Mouse (Mus musculus): ENCODE results near the gene Paxx. TPM values are rescaled to one million over a fixed set of nuclear protein-coding genes. Genes with fewer than 3 reads are reported as not detected.

The Paxx gene
- polyA plus RNA-seq, 1 experiment from 2014 or later = 83.3 TPM

DNA sequence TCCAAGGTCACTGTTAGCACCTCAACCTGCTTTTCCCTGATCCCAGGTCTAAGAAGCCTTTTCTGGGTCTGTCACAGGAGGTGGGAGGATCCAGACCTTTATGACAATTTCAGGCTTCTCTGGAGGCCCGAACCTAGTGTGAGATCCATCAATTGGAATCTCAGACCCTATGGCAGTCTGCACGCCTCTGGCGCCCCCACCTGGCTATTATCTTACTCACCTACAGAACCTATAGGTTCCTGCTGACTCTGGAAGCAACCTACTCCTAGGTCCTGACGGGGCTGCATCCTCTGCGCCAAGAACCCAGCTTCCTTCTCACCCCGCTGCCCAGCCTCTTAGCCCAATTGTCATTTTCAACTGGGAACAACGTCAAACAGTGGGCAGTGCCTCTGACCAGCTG, 22.1 kb upstream of the Paxx start:
- DNase-seq (ENCODE audit: low spot score) = peak; percentile 81

DNA sequence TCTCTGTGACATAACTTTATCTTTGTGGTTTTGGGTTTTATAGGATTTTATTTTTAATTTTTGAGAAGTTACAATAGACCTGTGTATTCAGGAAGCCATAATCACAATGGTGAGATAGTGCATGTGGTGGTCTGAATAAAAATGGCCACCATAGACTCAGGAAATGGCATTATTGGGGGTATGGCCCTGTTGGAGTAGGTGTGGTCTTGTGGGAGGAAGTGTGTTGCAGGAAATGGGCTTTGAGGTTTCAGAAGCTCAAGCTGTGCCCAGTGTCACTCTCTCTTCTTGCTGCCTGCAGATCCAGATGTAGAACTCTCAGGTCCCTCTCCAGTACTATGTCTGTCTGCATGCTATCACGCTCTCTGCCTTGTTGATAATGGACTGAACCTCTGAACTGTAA, 19.6 kb upstream of the Paxx start:
- no peak for DNase-seq (ENCODE audit: low spot score)

DNA sequence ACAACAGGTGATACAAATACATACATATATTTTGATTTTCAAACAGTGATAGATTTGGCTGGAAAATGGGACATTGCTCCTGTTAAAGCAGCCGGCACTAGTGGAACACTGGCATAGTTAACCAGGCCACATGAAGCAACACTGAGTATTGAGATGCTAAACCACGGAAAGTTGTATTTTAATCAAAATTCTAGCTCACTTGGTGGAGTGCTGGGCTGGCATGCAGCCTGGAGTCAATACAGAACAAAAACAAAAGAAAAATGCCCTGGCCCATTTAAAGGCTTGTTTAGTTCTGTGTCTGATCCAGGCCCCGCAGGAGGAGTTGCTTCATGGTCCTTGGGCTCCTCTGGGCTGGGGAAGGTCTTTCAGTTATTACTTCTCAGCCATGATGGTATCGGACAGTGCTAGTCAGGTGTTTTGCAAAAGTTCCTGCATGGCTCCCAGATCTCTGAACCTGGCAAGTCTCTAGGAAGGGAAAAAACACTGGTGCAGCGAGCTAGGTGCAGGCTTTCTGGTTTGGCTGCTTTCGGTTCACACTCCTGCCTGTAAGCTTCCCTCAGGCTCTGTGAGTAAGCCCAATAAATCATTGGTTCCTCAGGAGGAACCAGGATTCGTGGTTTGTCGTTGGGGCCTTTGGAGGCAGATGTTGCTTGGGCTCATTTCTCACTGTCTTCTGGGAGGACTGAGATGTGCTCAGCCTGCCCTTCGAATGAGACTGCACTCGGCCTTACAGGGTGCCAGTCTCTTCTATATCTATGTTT, 18.8 kb upstream of the Paxx start:
- no peak for DNase-seq (ENCODE audit: low spot score)

DNA sequence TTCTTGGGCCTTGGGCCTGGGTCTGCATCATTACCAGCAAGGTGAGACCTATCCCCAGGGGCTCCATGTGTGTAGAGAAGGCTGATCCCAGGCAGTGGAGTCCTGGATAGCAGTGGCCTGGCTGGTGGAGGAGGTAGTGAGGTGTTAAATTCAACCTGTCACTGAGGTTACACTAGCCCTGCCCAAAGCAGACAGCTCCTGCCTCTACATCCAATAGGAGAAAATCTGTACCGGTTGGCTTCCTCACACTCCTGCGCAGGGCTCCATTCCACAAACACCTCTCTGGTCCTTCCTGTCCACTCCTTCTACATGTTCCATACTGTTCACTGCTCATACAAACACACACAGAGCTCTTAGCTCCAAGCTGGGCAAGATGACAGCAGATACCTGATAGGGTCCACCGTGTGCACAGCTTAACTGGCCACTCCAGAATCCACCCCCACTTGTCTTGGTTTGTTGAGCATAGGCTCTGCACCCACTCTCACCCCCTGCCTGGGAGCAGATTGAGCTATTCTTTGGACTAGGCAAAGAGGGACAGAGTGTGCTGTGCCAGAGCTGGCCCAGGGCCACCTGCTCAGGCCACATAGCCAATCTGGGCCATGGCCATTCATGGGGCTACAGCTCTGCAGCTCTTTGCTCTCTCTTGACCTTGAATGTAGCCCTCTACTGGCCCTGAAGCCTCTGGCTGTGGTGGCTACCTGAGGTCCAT, 17.2 kb upstream of the Paxx start:
- DNase-seq (ENCODE audit: low spot score) = no peak

DNA sequence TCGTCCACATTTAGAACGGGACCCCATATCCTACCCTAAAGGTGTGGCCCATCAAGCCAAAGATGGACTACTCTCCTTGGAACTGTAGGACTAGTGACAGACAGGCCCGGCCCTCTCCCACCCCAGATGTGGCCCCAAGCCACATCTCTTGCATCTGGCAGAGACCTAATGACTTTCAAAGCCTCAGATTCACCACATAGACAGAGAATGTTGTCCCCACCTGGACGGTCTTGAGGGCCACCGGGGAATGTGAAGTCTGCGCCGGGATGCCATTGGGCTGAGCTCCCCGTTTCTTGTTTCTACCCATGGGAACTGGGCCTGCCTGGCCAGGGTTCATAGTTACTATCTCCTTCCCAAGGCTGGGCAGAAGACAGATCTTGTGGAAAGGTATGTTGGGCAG, 16.6 kb upstream of the Paxx start:
- no peak for DNase-seq (ENCODE audit: low spot score)

DNA sequence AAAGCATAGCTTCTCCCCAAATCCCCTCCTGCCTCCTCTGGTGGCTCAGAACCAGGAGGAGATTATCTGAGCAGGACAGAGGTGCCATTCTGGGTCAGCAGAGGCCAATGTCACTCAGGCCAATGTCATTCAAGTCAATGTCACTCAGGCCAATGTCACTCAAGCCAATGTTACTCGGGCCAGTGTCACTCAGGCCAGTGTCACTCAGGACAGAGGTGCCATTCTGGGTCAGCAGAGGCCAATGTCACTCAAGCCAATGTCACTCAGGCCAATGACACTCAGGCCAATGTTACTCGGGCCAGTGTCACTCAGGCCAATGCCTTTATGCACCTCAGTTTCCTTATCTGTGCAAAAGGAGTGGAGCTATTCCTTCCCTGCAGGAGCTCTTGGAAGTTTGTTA, 11.7 kb upstream of the Paxx start:
- DNase-seq (ENCODE audit: low spot score) = no peak

DNA sequence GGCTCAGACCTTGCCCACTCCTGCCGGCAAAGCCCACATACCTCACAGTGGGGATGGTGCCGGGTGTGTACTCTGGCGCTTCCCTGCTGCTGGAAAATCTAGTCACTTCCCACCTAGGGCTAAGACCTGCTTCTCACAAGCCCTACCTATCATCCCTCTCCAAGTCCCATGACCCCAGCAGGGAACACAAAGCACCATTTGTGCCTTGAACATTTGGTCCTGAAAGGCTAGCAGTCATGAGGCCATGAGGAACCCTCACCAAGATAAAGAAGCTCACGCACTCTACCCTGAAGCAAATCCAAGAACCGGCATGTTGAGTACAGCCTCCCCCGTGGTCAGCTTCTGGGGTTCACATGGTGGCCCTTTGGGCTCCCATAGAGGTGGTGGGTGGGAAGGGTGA, 9.1 kb upstream of the Paxx start, which contains the start of gene Ptgds:
Gene Ptgds, minus strand, starts transcription at position 78 of the 400 bp plus-strand sequence.
- DNase-seq (ENCODE audit: low spot score) = no peak

DNA sequence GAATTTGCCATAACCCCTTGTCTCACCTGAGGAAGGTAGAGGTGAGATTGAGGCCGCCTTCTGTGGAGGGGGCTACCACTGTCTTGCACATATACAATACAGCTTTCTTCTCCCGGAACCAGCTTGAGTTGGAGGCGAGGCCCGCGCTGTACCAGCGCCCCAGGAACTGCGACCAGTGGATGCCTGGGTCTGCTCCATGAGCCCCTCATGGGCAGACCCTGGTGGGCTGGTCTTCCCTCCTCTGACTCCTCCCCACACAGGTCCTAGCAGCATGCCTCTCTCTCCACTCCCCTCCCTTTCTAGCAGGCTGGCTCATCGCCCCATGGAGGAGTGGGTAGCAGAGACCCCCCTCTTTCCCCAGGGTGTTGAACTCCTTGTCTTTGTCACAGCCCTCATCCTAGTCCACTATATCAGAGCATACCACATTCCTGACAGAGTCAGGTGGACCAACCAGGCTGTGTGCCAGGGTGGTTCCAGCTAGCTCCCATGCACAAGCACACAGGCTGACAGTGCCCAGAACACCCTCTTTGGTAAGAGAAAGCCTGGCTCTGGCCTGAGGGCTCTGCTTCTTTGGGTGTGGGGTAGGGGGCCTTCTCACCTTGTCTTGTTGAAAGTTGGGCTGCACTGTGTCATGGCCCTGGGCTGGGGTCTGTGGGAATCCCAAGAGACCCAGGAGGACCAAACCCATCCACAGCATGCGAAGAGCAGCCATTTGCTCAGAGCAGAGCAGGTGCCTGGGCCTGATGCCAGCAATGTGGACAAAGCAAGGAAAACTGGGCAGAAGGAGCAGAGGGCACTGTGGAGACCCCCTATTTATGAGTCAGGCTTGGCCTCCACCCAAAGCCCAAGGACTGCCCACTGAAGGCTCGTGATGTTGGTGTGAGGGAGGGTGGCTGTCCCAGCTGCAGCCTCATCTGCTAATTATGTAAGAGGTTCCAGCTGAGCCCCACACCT, 8.3 kb upstream of the Paxx start:
- no peak for DNase-seq (ENCODE audit: low spot score)

DNA sequence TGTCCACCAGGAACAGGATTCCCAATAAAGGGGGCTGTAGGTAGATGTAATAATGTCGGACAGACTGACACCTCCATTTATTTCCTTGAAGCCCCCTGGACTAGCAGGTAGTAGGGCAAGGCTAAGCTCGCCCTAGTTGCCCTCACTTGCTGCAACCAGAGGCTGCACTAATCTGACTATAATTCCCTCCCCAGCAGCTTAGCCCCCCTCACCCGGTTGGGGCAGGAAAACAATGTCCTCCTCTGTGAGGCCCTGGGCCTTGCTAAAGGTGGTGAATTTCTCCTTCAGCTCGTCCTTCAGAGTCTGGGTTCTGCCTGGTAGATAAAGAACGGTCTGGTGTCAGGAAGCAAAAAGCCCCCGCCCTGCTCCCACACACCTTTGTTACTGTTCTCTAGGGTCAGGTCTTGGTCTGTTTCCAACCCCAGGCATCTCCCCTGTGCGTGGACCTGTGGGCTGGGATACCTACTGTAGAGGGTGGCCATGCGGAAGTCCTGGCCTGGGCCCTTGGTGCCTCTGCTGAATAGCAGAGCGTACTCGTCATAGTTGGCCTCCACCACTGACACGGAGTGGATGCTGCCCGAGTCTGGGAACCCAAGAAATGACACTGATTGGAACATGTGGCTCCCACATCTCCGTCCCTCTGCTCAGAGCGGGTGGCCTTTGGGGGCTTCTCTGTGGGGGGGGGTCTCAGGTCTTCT, 6.9 kb upstream of the Paxx start:
- DNase-seq (ENCODE audit: low spot score) = no peak

DNA sequence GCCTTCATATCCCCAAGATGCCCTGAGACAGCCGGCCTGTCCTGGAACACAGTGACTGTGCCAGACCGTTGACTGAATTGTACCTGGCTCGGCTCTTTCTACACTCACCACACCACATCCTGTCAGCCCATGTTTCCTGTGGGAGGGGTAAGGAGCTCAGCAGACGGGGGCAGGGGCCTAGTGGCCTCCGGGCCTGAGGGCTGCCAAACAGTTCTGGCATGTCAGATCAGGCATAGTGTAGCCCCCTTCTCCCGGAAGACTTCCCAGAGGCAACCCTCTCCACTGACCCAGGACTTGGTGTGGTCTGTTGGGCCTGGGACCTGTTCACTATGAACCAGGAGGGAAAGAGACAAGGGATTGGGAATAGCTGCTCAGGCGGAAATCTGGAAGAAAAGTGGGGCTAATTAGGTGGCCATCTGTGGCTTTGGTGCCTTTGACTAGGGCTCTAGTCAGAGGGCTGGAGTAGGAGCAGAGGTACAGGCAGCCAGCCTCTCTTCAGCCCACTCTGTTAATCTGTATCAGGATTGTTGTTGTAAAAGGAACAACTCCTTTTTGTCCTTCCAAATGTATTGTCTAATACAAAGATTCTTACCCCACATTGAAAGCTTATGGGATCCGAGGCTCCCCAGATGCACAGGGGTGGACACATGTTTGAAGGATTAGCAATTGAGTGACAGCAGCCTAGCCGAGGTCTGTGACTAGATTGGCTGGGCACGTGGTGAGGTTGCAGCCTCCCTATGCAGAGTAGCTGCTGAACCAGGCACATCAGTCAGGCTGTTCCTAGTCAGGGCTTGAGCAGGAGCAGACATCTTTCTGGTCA, 5.1 kb upstream of the Paxx start:
- DNase-seq (ENCODE audit: low spot score) = peak; percentile 90

DNA sequence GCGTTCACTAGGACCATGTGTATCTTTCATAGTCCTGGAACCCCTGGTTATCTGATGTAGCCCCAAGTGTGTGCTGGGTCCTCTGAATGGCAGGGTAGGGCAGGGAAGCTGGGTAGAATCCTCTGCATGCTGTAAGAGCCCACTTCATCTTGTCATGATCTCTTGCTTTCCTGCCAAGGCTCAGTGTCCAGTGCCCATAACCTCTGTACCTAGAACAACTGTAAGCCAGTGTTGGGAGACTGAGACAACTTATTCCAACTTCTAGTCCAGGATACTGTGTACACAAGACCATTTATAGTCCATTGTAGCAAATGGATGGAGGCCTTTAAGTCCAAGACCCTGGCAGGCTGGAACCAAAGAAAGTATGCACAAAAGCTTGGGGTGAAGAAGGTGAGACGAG, 4.4 kb upstream of the Paxx start:
- peak; percentile 8 for DNase-seq (ENCODE audit: low spot score)

DNA sequence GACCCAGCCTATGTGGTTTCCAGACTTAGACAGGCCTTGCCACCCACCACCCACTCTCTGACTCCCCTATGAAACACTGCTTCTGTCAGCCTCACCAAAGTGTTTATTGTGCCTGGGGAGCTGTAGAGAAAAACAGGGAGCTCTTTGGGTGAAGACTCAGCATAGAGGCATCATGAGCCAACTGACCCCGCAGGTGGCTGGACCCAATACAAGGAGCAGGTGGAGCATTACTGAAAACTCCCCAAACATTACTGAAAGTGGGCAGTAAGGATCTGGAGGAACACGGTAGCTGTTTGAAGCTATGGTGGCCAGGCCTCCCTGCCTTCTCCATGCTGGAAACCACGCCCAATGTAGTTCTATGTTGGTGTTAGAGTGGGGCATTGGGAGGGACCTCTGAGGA, 2.7 kb upstream of the Paxx start:
- DNase-seq (ENCODE audit: low spot score) = no peak

DNA sequence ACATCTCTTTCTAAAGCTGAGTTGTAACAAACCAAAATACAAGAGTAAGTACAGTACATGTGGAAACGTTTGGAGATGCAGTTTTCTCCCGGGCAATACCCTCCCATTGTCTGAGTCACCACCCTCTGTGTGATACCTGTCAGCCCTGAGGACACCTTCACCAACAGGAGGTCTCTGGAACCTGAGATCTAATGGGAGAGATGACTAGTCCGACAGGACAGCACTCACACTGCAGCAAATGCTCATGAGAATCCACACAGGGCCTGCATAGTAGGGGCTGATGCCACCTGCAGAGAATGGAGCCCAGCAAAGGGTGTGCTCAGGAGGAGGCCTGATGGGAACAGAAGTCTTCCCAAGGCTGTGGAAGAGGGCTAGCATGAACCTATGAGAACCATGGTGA, 513 bp upstream of the Paxx start:
- no peak for DNase-seq (ENCODE audit: low spot score)

DNA sequence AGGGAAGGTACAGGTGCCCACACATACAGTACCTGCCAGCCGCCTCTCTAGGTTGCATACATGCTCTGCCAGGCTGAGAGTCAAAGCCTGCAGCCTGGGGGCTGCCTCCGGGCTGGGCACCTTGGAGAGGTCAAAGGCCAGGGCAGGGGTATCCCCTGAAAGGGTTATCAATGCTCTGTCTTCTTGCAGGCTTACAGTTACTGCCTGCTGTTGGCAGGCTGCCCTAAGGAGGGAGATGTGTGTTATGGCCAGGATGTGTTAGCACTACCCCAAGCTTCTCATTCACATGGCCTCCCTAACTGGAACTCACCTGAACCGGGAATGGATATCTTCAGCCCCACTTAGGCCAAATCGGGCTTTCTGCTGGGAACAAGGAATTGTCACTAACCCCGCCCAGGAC, 759 bp downstream of the Paxx start:
- no peak for DNase-seq (ENCODE audit: low spot score)

DNA sequence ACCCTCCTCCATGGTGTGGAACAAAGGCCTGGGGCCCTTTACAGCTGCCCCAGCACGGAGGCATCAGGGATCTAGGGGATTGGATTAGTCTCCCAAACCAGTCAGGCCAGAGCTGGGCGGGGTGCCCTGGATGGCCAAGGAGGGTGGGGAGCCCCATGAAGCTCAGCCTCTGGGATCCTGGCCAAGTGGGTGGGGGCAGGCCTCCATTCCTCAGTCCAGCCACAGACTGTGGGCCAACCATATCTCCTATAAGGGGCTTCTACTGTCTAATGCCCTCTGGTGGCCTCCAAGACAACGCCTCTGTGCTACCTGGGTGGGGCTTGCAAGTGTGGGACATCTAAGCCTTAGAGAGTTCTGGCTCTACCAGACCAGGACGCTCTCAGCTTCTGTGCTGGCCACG, 2.0 kb downstream of the Paxx start:
- DNase-seq (ENCODE audit: low spot score) = no peak

DNA sequence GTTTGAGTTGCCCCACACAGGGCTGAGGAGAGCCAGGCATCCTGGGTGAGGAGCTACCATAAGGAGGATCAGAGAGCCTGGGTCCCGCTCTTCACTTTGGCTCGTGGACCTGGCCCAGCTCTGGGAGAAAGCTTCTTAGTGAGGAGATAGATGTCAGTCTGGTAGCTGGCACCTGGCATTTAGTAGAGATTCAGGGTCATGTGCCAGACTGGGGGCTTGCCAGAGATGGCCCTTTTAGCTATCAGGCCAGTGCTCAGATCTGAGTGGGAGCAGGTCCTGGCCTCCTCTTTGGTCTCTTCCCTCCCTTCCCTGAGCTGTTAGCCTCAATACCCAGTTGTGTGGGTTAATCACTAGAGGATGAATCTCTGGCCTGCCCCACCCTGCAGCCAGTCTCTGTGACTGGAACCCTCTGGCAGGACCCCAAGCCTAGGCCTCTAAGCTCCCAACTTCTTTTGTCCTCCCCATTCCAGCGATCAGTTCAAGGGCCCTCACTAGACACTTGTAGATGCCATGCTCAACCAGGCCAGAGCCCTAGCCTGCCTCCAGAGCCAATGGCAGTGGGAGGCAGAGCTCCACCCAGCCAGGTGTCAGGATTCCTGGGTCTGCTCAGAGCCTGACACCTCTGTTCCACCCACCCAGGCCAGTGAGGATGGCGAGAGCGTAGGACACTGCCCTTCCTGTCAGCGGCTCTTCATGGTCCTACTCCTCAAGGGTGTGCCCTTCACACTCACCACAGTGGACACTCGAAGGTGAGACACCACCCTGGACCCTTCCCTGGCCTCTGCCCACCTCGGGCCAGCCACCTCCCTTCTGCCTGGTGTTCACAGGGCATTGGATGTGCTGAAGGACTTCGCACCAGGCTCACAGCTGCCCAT, 3.6 kb downstream of the Paxx start:
- no peak for DNase-seq (ENCODE audit: low spot score)

DNA sequence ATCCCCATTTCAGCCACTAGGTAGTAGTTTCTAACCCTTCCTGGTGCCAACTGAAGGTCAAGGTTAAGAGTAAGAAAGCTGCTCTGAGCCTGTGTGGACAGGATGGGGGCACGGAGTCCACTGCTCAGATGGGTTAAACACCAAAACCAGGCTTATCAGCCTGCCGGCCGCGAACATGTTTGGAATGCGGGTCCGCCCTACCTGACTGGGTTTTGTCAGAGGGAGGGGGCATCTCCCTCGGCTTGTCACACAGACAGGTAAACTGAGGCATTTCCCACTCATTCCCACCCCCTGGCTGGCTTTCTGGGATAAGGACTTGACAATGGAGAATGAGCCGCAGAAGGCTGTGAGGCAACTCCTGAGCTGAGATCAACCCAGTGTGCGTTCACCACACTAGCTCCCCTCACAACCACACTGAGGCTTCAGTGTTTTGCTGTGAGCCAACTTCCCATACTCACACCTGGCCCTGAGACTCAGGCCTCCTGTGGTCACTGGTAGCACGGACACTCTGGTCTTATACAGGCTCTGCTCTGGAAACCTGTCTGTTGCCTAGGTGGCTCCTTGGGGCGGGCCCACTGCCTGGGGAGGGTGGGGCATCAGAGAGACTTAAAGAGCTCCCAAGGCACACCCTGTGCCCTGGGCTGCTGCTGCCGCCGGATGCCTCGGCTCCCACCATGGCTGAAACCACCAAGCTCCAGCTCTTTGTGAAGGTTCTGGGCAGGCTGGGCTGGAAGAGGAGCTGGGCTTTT, 4.5 kb downstream of the Paxx start, which contains the start of gene Clic3:
Gene Clic3, plus strand, starts transcription at position 634 of the 749 bp plus-strand sequence.
- no peak for DNase-seq (ENCODE audit: low spot score)

DNA sequence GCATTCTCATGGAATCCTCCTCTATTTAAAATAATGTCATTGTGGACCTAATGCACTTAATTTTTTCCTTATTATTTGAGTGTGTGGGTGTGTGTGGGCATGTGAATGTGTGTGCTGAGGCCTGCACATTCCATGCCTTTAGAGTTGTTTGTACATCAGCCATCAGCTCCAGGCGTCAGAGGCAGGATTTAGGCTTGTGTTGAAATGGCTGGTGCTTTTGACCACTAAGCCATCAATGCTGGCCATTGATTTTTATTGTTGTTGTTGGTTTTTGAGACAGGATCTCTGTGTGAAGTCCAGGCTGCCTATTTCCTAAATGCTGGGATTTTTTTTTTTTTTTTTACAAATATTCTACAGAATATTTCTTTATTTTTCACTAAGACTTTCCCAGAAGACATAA, 7.9 kb downstream of the Paxx start:
- DNase-seq (ENCODE audit: low spot score) = no peak
